Mouse (Mus musculus): Measurements from ENCODE around the gene Atxn2l.

Gene Atxn2l

DNA sequence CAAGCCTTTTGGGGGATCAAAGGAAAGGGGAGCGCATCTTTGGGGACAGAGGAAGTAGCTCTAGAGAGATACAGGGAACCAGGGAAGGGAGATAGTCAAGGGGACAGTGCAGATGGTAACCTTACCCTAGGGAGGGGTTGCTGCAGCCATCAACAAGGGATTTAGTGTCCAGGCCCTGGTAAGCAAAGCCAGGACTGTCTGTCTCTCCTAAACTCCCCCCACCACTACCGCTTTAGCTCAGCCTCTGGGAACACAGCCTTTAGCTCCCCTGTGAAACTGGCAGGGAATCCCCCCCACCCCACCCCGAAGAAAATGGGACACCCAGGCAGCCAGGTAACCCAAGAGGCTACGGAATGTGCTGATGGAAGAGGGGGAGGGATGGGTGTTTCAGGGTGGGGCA lies 39.7 kb downstream of the Atxn2l start:
- DNase-seq (ENCODE audit: low read depth, low spot score), result no peak

- DNase-seq (ENCODE audit: low read depth, low spot score), result no peak
These were observed 40.2 kb downstream of the Atxn2l start, which contains the start of gene Atp2a1 for GRCm38 (mm10) chr7:126463004-126463403. Atp2a1 (minus strand) TSS chr7:126463108.

DNA sequence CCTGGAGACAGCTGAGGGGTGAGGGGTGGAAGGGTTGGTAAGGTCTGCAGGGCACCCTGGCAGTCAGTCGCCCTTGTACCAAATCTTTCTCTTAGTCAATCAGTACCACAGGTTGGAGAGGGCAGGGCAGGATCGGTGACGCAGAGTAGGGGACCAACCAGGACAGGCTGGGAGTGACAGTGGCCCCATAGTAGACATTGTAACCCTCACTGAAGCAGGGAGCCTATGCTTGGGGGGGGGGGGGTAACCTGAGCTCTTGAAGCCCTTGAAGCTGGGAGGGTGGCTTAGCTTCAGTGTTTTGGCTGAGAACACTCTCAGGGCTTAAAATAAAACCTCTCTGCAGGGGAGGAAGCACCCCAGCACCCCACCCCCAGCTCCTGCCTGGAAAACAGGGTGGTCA lies 41.6 kb downstream of the Atxn2l start:
- DNase-seq (ENCODE audit: low read depth, low spot score), result no peak

DNA sequence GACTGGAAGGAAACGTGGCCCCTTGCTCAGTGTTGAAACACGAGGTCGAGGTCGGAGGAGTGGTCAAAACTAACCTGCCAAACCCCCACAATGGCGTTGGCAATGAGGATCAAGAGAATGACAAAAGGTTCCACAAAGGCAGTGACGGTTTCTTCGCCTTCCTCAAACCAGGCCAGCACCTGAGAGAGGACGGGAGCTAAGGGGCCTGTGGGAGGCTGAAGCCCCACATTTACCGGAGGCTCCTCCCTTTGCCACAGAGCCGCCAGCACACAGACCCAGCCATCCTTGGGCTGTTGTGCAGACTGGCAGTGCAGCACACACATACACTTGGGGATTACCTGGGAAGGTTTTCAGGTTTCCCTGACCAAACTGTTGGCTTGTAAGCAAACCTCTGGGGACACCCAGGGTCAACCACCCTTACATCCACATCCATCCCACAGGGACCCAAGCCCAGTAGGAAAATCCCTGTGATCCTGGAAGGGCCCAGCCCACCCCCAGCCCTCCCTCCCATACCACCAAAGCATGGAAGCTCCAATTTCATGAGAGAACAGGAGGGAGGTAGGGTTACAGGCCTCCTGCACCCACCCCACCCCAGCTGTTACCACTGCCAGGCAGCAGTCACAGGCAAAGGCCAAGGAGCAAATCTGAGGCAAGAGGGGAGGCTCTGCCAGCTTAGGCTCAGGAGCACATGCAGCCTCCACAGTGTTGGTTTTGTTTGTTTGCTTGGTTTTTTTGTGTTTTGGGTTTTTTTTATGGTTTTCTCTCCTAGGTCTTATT lies 42.4 kb downstream of the Atxn2l start:
- no peak for DNase-seq (ENCODE audit: low read depth, low spot score)

DNA sequence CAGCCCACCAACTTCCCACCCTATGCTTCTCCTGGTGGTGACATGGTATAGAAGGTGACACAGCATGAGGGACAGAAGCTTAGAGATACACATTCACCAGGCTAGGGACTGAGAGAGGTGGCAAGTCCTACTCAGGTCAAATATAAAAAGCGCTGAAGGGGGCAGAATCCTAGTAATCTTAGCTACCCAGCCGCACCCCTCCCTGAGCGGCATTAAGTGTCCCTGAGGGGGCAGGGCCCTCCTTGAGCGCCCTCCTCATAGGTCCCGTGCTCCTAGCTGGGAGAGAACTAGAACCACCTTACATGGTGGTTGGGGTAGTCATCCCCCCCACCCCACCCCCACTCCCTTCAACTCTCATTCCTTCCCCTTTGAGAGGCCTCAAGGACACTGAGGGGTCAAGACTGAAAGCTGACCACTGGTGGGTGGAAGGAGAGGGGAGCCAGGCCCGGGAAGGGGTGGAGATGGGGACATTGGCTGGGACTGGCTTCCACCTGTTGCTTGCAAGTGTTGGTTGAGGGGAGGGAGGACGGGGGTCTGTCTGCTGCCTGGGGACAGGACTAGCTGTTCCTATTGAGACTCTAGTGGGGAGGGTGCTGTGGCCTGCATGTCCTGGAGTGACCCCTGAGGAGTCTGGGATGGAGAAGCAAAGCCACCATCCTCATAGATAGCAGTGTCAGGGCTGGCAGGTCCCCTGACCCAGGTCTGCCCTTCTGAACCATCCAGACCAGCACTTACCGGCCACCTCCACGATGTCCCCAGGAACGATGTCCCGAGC lies 44.2 kb downstream of the Atxn2l start:
- no peak for DNase-seq (ENCODE audit: low read depth, low spot score)

GRCm38 (mm10) chr7:126458225-126458624 lies 45.0 kb downstream of the Atxn2l start:
- no peak for DNase-seq (ENCODE audit: low read depth, low spot score)

- no peak for DNase-seq (ENCODE audit: low read depth, low spot score)
These were observed 46.6 kb downstream of the Atxn2l start for GRCm38 (mm10) chr7:126456382-126457266.

GRCm38 (mm10) chr7:126455242-126455641 lies 48.0 kb downstream of the Atxn2l start:
- no peak for DNase-seq (ENCODE audit: low read depth, low spot score)

GRCm38 (mm10) chr7:126453861-126454260 lies 49.4 kb downstream of the Atxn2l start:
- no peak for DNase-seq (ENCODE audit: low read depth, low spot score)

- DNase-seq (ENCODE audit: low read depth, low spot score), result no peak
These were observed 51.0 kb downstream of the Atxn2l start for GRCm38 (mm10) chr7:126452244-126452643.

DNA sequence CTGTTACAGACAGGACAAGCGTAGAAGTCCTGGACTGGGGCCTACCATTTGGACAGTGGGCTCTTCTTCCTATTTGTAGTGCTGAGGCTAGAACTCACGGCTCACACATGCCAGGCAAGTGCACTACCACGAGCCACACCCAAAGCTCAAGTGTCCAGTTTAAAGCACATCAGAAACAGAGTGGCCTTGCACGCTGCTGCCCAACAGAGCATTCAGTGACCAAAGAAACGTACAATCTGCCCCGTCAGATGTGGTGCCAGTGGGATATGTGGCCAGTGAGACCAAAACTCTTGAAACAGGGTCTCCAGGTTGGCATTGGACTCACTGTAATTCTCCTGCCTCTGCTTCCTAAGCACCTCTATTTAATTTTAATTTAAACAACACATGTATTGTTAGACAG lies 52.6 kb downstream of the Atxn2l start:
- no peak for DNase-seq (ENCODE audit: low read depth, low spot score)

GRCm38 (mm10) chr7:126449991-126450390 lies 53.2 kb downstream of the Atxn2l start:
- DNase-seq (ENCODE audit: low read depth, low spot score), result no peak

- no peak for DNase-seq (ENCODE audit: low read depth, low spot score)
These were observed 54.8 kb downstream of the Atxn2l start for GRCm38 (mm10) chr7:126448481-126448880.

GRCm38 (mm10) chr7:126446217-126446616 lies 57.0 kb downstream of the Atxn2l start:
- no peak for DNase-seq (ENCODE audit: low read depth, low spot score)

- no peak for DNase-seq (ENCODE audit: low read depth, low spot score)
These were observed 58.0 kb downstream of the Atxn2l start for GRCm38 (mm10) chr7:126445104-126445815.

DNA sequence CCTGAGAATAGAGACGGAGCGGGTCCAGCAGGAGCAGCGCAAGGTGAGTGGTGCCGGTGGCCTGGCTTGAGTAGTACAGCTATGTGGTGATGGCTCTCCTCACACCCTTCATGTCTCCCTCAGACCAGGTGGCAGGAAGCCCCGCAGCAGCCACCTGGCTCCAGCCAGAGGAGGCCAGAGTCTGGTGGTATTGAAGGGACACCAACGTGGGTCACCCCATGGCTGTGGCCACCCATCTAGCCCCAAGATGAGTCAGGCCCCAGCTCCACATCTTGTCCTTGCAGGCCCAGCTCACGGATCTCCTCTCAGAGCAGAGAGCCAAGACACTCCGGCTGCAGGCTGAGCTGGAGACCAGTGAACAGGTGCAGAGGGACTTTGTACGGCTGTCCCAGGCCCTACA lies 58.7 kb downstream of the Atxn2l start:
- DNase-seq (ENCODE audit: low read depth, low spot score), result no peak

DNA sequence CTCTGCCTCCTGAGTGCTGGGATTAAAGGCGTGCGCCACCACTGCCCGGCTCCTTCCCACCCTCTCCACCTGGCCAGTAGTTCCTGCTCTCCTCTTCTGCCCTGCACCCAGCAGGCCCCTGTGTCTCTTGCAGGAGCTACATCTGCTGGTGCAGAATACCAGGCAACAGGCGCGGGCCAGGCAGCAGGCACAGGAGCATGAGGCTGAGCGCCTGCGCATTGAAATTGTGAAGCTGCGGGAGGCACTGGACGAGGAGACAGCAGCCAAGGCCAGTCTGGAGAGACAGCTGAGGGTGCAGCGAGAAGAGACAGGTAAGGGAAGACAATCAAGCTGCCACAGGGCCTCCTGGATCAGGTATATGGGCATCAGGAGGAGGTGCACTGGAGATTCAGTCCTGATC lies 59.2 kb downstream of the Atxn2l start:
- no peak for DNase-seq (ENCODE audit: low read depth, low spot score)

Data from 3T3-L1 (cell line).